Mouse (Mus musculus): Measurements from ENCODE around the gene Olfr308. TPM values are rescaled to one million over a fixed set of nuclear protein-coding genes. Genes with fewer than 3 reads are reported as not detected.

The Olfr308 gene
- polyA plus RNA-seq (2014; fragmentation: Illumina TruSeq; extraction: RNeasy Lipid Tissue Mini Kit (QIAGEN cat#74804); ENCODE audit: low replicate concordance), result not detected

DNA sequence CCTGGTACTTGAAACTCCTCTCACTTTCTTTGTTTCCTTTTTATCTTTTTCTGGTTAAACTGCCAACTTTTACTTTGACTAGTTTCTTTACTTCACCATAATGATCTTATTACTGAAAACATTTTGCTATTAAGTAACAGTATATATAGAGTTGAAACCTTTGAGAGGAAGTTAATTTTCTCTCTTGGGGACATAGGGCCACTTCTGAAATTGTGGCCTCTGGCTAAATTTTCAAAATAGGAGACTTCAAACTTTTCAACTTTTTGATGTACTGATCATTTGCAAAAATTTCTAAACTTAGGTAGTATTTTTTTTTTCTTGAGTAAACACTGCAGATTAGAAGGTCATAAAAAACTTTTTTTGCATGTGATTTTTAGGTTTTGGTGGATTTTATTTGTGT, at the start of gene Olfr308:
TSS of gene Olfr308 (minus strand) at position 101 of the 400 bp plus-strand sequence.

GRCm38 (mm10) chr7:86366828-86367227, 41.4 kb upstream of the Olfr308 start, which contains the start of gene Olfr305:
Gene Olfr305, minus strand, starts transcription at chr7:86366928.

DNA sequence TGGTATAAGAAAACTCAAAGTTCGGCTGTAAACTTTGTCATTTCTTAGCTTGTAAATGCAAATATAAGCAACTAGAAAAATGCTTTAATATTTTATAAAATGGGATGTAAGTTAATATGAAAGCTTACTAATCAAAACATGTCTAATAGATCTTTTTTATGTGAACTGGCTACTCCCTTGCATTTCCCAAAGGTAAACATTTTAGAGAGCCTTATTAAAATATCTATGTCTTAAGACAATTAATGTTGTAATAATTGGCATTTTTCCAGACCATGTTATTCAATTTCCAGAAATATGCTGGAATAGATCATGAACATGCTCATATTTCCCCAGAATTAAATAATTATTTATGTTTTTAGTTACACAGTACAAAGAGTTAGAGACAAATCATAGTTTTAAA, 12.1 kb upstream of the Olfr308 start, which contains the start of gene Olfr307:
TSS of gene Olfr307 (minus strand) at position 101 of the 400 bp plus-strand sequence.

GRCm38 (mm10) chr7:86313608-86314007, 11.8 kb downstream of the Olfr308 start, which contains the start of gene Olfr309:
Gene Olfr309, minus strand, starts transcription at chr7:86313708.

GRCm38 (mm10) chr7:86277072-86277471, 48.4 kb downstream of the Olfr308 start, which contains the start of gene Olfr310:
Gene Olfr310, minus strand, starts transcription at chr7:86277172.

Other genes starting within 250 kb of the Olfr308 start
- not detected for gene Vmn2r75, start 153.9 kb downstream of the Olfr308 start, polyA plus RNA-seq (2014; fragmentation: Illumina TruSeq; extraction: RNeasy Lipid Tissue Mini Kit (QIAGEN cat#74804); ENCODE audit: low replicate concordance)
- not detected for gene Vmn2r76, start 79.3 kb downstream of the Olfr308 start, polyA plus RNA-seq (2014; fragmentation: Illumina TruSeq; extraction: RNeasy Lipid Tissue Mini Kit (QIAGEN cat#74804); ENCODE audit: low replicate concordance)
- not detected for gene Olfr310, start 48.5 kb downstream of the Olfr308 start, polyA plus RNA-seq (2014; fragmentation: Illumina TruSeq; extraction: RNeasy Lipid Tissue Mini Kit (QIAGEN cat#74804); ENCODE audit: low replicate concordance)
- not detected for gene Olfr309, start 11.9 kb downstream of the Olfr308 start, polyA plus RNA-seq (2014; fragmentation: Illumina TruSeq; extraction: RNeasy Lipid Tissue Mini Kit (QIAGEN cat#74804); ENCODE audit: low replicate concordance)
- gene Olfr307, start 12.0 kb upstream of the Olfr308 start, polyA plus RNA-seq (2014; fragmentation: Illumina TruSeq; extraction: RNeasy Lipid Tissue Mini Kit (QIAGEN cat#74804); ENCODE audit: low replicate concordance), result not detected
- not detected for gene Olfr305, start 41.3 kb upstream of the Olfr308 start, polyA plus RNA-seq (2014; fragmentation: Illumina TruSeq; extraction: RNeasy Lipid Tissue Mini Kit (QIAGEN cat#74804); ENCODE audit: low replicate concordance)
- not detected for gene Olfr304, start 61.0 kb upstream of the Olfr308 start, polyA plus RNA-seq (2014; fragmentation: Illumina TruSeq; extraction: RNeasy Lipid Tissue Mini Kit (QIAGEN cat#74804); ENCODE audit: low replicate concordance)
- gene Olfr303, start 72.2 kb upstream of the Olfr308 start, polyA plus RNA-seq (2014; fragmentation: Illumina TruSeq; extraction: RNeasy Lipid Tissue Mini Kit (QIAGEN cat#74804); ENCODE audit: low replicate concordance), result not detected
- gene Olfr301, start 78.2 kb upstream of the Olfr308 start, polyA plus RNA-seq (2014; fragmentation: Illumina TruSeq; extraction: RNeasy Lipid Tissue Mini Kit (QIAGEN cat#74804); ENCODE audit: low replicate concordance), result not detected
- not detected for gene Olfr299, start 134.3 kb upstream of the Olfr308 start, polyA plus RNA-seq (2014; fragmentation: Illumina TruSeq; extraction: RNeasy Lipid Tissue Mini Kit (QIAGEN cat#74804); ENCODE audit: low replicate concordance)
- gene Olfr298, start 166.9 kb upstream of the Olfr308 start, polyA plus RNA-seq (2014; fragmentation: Illumina TruSeq; extraction: RNeasy Lipid Tissue Mini Kit (QIAGEN cat#74804); ENCODE audit: low replicate concordance), result not detected
- not detected for gene Olfr297, start 194.3 kb upstream of the Olfr308 start, polyA plus RNA-seq (2014; fragmentation: Illumina TruSeq; extraction: RNeasy Lipid Tissue Mini Kit (QIAGEN cat#74804); ENCODE audit: low replicate concordance)

All from small intestine, adult 10 weeks (tissue).